Mouse (Mus musculus): ENCODE data around the gene Adam21. TPM values are rescaled to one million over a fixed set of nuclear protein-coding genes. Genes with fewer than 3 reads are reported as not detected.
"Not testable (repeated sequence)": the region's sequence is repeated elsewhere in the genome, so short reads cannot be mapped to it uniquely, and the experiment has no call there.

Adam21 gene
- total and polyA plus RNA-seq, 2 experiments from 2014 or later, result 0.04 TPM

GRCm38 (mm10) chr12:81547163-81547562, 21.1 kb downstream of the Adam21 start:
- WGBS, result 62% methylated on average over 4 of the region's 4 CpGs
- H3K27ac ChIP-seq (ENCODE audit: low read depth), result no peak overlapping the region

GRCm38 (mm10) chr12:81533029-81533419, 35.2 kb downstream of the Adam21 start:
- WGBS, result 34% methylated on average over 4 of the region's 4 CpGs
- Histone ChIP-seq H3K36me3 (replicated peaks; ENCODE audit: control insufficient read depth, insufficient read depth, low read length) (no peaks in the 10 kb centered on the region), H3K4me2 (ENCODE audit: low read depth, low read length) (peak overlapping the region; percentile 71), H3K27me3 (ENCODE audit: control insufficient read depth, insufficient read depth, low read length) (no peaks in the 10 kb centered on the region), H3K9me3 (replicated peaks; ENCODE audit: control insufficient read depth, low read length) (no peaks in the 10 kb centered on the region), H3K4me3 (ENCODE audit: low read depth, low read length) (peak overlapping the region; percentile 98), H3K4me1 (ENCODE audit: control insufficient read depth, insufficient read depth) (no peaks in the 10 kb centered on the region; the same call in 1 of the 2 replicates), H3K27ac (ENCODE audit: low read depth) (peak overlapping the region; percentile 73), H3K9ac (replicated peaks; ENCODE audit: low read depth, low read length) (peak overlapping the region; percentile 82)
- no peak for TF ChIP-seq EP300 (IDR thresholded peaks at IDR 0.05; ENCODE audit: low read depth)
- TF ChIP-seq CTCF (IDR thresholded peaks at IDR 0.05; ENCODE audit: low read depth), result no peak
- peak; percentile 3; the same call in 1 of the 2 replicates for ATAC-seq (ENCODE audit: insufficient read depth, low read depth)
- no peak for DNase-seq (ENCODE audit: low spot score)

More at GRCm38 (mm10) chr12:81547163-81547562, 21.1 kb downstream of the Adam21 start:
- Histone ChIP-seq H3K36me3 (replicated peaks; ENCODE audit: control insufficient read depth, insufficient read depth, low read length) (no peaks in the 10 kb centered on the region), H3K4me3 (ENCODE audit: low read depth, low read length) (no peak overlapping the region), H3K9ac (replicated peaks; ENCODE audit: low read depth, low read length) (no peak overlapping the region), H3K4me1 (ENCODE audit: control insufficient read depth, insufficient read depth) (no peaks in the 10 kb centered on the region), H3K9me3 (replicated peaks; ENCODE audit: control insufficient read depth, low read length) (no peaks in the 10 kb centered on the region), H3K27me3 (ENCODE audit: control insufficient read depth, insufficient read depth, low read length) (no peaks in the 10 kb centered on the region), H3K4me2 (ENCODE audit: low read depth, low read length) (no peak overlapping the region)
- TF ChIP-seq EP300 (IDR thresholded peaks at IDR 0.05; ENCODE audit: low read depth) (no peak), CTCF (IDR thresholded peaks at IDR 0.05; ENCODE audit: low read depth) (no peak)
- no peak for ATAC-seq (ENCODE audit: insufficient read depth, low read depth)
- no peak for DNase-seq (ENCODE audit: low spot score)

GRCm38 (mm10) chr12:81532316-81533028, 35.8 kb downstream of the Adam21 start, which contains the start of the genes Gm20498 and Synj2bp:
Gene Gm20498, minus strand, starts transcription at chr12:81532905.
Gene Synj2bp, minus strand, starts transcription at chr12:81532911.
- peak; percentile 93 for ATAC-seq (ENCODE audit: insufficient read depth, low read depth)
- Histone ChIP-seq H3K4me1 (ENCODE audit: control insufficient read depth, insufficient read depth) (no peaks in the 10 kb centered on the region; the same call in 1 of the 2 replicates), H3K9ac (replicated peaks; ENCODE audit: low read depth, low read length) (peak within 1 kb of the TSS; percentile 82), H3K27me3 (ENCODE audit: control insufficient read depth, insufficient read depth, low read length) (no peaks in the 10 kb centered on the region), H3K4me2 (ENCODE audit: low read depth, low read length) (peak within 1 kb of the TSS; percentile 71), H3K9me3 (replicated peaks; ENCODE audit: control insufficient read depth, low read length) (no peaks in the 10 kb centered on the region), H3K4me3 (ENCODE audit: low read depth, low read length) (peak within 1 kb of the TSS; percentile 98), H3K27ac (ENCODE audit: low read depth) (peak within 1 kb of the TSS; percentile 73), H3K36me3 (replicated peaks; ENCODE audit: control insufficient read depth, insufficient read depth, low read length) (no peaks in the 10 kb centered on the region)
- WGBS, result under 1% methylated on average over 46 of the region's 46 CpGs
- TF ChIP-seq CTCF (IDR thresholded peaks at IDR 0.05; ENCODE audit: low read depth) (no peak), EP300 (IDR thresholded peaks at IDR 0.05; ENCODE audit: low read depth) (no peak)
- DNase-seq (ENCODE audit: low spot score), result peak; percentile 87

- H3K36me3 ChIP-seq (replicated peaks; ENCODE audit: control insufficient read depth, insufficient read depth, low read length); H3K9me3 ChIP-seq (replicated peaks; ENCODE audit: control insufficient read depth, low read length); ATAC-seq (ENCODE audit: insufficient read depth, low read depth); H3K4me2 ChIP-seq (ENCODE audit: low read depth, low read length); H3K4me3 ChIP-seq (ENCODE audit: low read depth, low read length); DNase-seq (ENCODE audit: low spot score); H3K9ac ChIP-seq (replicated peaks; ENCODE audit: low read depth, low read length); H3K27ac ChIP-seq (ENCODE audit: low read depth); H3K4me1 ChIP-seq (ENCODE audit: control insufficient read depth, insufficient read depth); H3K27me3 ChIP-seq (ENCODE audit: control insufficient read depth, insufficient read depth, low read length): not testable (repeated sequence)
- 73% methylated on average over 8 of the region's 8 CpGs for WGBS
Observed at GRCm38 (mm10) chr12:81530587-81530986, 37.7 kb downstream of the Adam21 start.

Other genes with a start within 250 kb of the Adam21 start
- gene Slc8a3, start 235.3 kb downstream of the Adam21 start, total RNA-seq (2014; rRNA removed; ENCODE audit: low replicate concordance), result 0.85 TPM in 1 of 2 replicates, not detected in the other
- gene Slc8a3, start 235.3 kb downstream of the Adam21 start, polyA plus RNA-seq (2015; fragmentation: Nextera tagmentation; extraction: Ambion mirVana), result 0.15 and 0.23 TPM in 2 replicates
- not detected in 2 replicates for gene Gm4787, start 189.0 kb downstream of the Adam21 start, total RNA-seq (2014; rRNA removed; ENCODE audit: low replicate concordance)
- 0.05 and 0.07 TPM in 2 replicates for gene Gm4787, start 189.0 kb downstream of the Adam21 start, polyA plus RNA-seq (2015; fragmentation: Nextera tagmentation; extraction: Ambion mirVana)
- gene Adam4, start 146.5 kb downstream of the Adam21 start, total RNA-seq (2014; rRNA removed; ENCODE audit: low replicate concordance), result 0.43 and 1.5 TPM in 2 replicates
- gene Adam4, start 146.5 kb downstream of the Adam21 start, polyA plus RNA-seq (2015; fragmentation: Nextera tagmentation; extraction: Ambion mirVana), result 0.11 and 0.22 TPM in 2 replicates
- 52.6 and 57.9 TPM in 2 replicates for gene Cox16, start 83.3 kb downstream of the Adam21 start, total RNA-seq (2014; rRNA removed; ENCODE audit: low replicate concordance)
- 131 and 149 TPM in 2 replicates for gene Cox16, start 83.3 kb downstream of the Adam21 start, polyA plus RNA-seq (2015; fragmentation: Nextera tagmentation; extraction: Ambion mirVana)
- gene Gm20498, start 35.6 kb downstream of the Adam21 start, total RNA-seq (2014; rRNA removed; ENCODE audit: low replicate concordance), result 43.6 and 46.5 TPM in 2 replicates
- 25.4 and 27.8 TPM in 2 replicates for gene Gm20498, start 35.6 kb downstream of the Adam21 start, polyA plus RNA-seq (2015; fragmentation: Nextera tagmentation; extraction: Ambion mirVana)
- 17.2 and 58.7 TPM in 2 replicates for gene Synj2bp, start 35.6 kb downstream of the Adam21 start, total RNA-seq (2014; rRNA removed; ENCODE audit: low replicate concordance)
- 25.7 and 26.0 TPM in 2 replicates for gene Synj2bp, start 35.6 kb downstream of the Adam21 start, polyA plus RNA-seq (2015; fragmentation: Nextera tagmentation; extraction: Ambion mirVana)
- gene Med6, start 26.5 kb upstream of the Adam21 start, total RNA-seq (2014; rRNA removed; ENCODE audit: low replicate concordance), result 13.5 and 35.6 TPM in 2 replicates
- 31.6 and 31.8 TPM in 2 replicates for gene Med6, start 26.5 kb upstream of the Adam21 start, polyA plus RNA-seq (2015; fragmentation: Nextera tagmentation; extraction: Ambion mirVana)
- 7.9 and 10.9 TPM in 2 replicates for gene Ttc9, start 62.8 kb upstream of the Adam21 start, total RNA-seq (2014; rRNA removed; ENCODE audit: low replicate concordance)
- gene Ttc9, start 62.8 kb upstream of the Adam21 start, polyA plus RNA-seq (2015; fragmentation: Nextera tagmentation; extraction: Ambion mirVana), result 2.9 and 3.6 TPM in 2 replicates
- gene Map3k9, start 212.7 kb upstream of the Adam21 start, total RNA-seq (2014; rRNA removed; ENCODE audit: low replicate concordance), result 0.11 and 2.4 TPM in 2 replicates
- 0.08 and 0.10 TPM in 2 replicates for gene Map3k9, start 212.7 kb upstream of the Adam21 start, polyA plus RNA-seq (2015; fragmentation: Nextera tagmentation; extraction: Ambion mirVana)